Mouse (Mus musculus) left cerebral cortex, adult 8-10 months (tissue): Measurements from ENCODE around the gene Cldn14. TPM values are rescaled to one million over a fixed set of nuclear protein-coding genes. Genes with fewer than 3 reads are reported as not detected.
"Not testable (repeated sequence)": the region's sequence is repeated elsewhere in the genome, so short reads cannot be mapped to it uniquely, and the experiment has no call there.

Experiments used
- DNase-seq, 2 experiments: peaks; one replicate each; pipeline ENCODE4 v3.0.0; 2022; ENCODE audit warnings: low spot score in 2 of 2
- total RNA-seq, 4 experiments: library from RNA; stranded (reverse); gene quantifications; 2 replicates each; pipeline ENCODE4 v1.2.4; 2022

Cldn14 gene
- total RNA-seq, 4 experiments from 2014 or later = 0.59 to 1.5 (median 1.1) TPM

DNA sequence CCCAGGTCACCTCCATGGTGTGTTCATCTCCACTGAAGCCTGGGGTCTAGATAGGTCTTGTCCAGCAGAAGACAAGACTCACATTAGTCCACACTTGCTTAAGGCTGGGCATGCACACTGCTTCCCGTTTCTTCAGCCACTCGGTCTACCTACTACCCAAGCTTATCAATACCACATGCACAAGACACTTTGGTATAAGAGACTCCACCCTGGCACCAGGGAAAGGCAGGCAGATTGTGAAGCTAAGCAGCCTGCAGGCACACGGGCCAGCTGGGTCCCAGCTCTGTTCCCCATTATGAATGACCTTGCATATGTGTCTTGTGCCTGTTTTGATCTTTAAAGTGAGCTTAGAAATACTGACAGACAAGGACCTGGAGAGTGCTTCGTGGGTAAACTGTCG, 719 bp upstream of the Cldn14 start:
- DNase-seq = no peak

- DNase-seq = no peak
Measured at GRCm38 (mm10) chr16:94006706-94007665, 1.7 kb downstream of the Cldn14 start.

DNA sequence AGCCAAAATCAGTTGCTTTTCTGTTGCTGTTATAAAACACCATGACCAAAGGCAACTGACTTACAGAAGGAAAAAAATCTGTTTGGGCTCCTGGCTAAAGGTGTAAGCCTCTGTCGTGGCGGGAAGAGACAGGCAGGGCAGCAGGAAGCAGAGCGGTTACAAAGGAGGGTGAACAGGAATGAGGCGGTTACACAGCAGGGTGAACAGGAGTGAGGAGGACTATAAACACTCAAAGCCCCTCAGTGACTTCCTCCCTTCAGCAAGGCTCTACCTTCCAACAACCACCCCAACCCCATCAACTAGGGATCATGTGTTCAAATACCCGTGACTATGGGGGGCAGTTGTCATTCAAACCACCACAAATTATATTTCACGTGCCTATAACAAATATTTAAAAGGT, 5.2 kb downstream of the Cldn14 start:
- DNase-seq = no peak

DNA sequence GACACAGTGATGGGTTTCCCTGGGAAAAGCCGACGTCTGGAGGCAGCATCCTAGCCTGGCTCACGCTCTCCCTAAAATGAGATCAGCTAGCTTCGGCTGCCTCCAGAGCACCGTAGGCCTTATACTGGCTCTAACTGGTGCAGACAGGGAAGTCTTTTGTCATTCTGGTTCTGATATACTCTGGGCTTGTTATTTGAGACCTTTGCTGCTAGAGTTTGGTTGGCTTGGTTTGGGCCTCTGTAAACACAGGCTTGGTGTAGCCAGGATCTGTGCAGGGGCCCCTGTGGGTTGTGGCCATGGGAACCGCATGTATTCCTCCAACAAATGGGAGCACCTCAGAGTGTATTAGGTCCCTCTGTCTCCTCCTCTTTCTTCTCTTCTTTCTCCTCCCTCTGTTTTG, 7.3 kb downstream of the Cldn14 start:
- no peak for DNase-seq

- DNase-seq = no peak
Measured at GRCm38 (mm10) chr16:93998895-93999294, 9.7 kb downstream of the Cldn14 start.

GRCm38 (mm10) chr16:93983576-93983975, 25.1 kb downstream of the Cldn14 start:
- DNase-seq = peak in 1 of 2 experiments; percentile 74

GRCm38 (mm10) chr16:93982341-93982740, 26.3 kb downstream of the Cldn14 start:
- DNase-seq = no peak

DNA sequence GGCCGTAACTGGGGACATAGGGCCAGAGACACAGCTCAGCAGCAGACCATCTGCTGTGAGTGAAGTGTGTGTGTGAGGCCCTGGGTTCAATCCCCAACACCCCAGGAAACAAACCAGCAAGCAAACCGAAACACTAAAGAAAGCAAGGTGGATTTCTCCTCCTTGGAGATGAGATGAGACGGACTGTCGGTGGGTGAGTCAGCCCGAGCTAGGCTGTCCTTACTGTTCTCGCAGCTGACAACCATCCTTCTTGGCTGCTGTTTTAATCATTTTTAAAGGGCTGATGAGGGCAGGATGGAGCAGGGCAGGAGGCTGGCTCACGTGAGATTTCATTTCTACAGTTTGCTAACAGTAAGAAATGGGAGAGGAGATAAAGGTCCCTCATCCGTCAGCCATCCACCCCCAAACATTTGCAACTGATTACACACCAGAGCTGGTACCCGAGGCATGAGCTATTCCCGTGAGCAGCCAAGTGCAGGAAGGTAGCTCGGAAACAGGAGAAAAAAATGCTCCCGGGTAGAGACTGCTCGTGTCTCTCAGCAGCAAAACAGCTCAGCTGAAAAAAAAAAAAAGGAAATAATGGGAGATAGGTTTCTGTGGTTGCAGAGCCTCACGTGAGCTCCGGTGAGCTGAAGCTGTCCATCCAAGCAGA, 27.3 kb downstream of the Cldn14 start:
- no peak for DNase-seq

- not testable (repeated sequence) for DNase-seq
Measured at GRCm38 (mm10) chr16:93980338-93980737, 28.3 kb downstream of the Cldn14 start.

- DNase-seq = no peak
Measured at GRCm38 (mm10) chr16:93979316-93979715, 29.3 kb downstream of the Cldn14 start.

DNA sequence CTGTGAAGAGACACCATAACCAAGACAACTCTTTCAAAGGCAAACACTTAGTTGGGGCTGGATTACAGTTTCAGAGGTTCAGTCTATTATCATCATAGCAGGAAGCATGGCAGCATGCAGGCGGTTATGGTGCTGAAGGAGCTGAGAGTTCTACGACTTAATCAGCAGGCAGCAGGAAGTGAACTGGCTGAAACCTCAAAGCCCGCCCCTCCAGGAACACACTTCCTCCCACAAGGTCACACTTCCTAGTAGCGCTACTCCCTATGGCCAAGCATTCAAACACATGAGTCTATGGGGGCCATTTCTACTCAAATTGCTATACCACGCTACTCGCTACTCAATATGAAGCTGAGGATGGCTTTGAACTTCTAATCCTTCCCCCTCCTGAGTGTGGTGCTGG, 31.1 kb downstream of the Cldn14 start:
- no peak for DNase-seq

DNA sequence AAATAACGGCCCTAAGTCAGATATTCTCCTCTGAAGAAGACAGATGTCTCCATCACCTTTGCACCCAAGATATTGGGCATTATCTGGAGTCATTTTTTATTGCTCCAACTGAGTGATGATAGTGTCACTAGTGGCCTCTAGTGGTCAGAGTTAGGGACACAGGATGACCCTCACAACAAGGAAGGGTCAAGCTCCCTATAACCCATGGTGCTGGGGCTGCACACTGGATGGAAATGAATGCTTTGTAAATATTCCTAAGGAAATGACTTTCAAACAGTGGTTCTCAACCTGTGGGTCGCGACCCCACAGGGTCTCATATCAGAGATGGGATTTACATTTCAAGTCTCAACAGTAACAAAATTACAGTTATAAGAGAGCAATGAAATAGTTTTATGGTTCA, 31.7 kb downstream of the Cldn14 start:
- no peak for DNase-seq

- no peak for DNase-seq
Measured at GRCm38 (mm10) chr16:93975430-93975829, 33.2 kb downstream of the Cldn14 start.

DNA sequence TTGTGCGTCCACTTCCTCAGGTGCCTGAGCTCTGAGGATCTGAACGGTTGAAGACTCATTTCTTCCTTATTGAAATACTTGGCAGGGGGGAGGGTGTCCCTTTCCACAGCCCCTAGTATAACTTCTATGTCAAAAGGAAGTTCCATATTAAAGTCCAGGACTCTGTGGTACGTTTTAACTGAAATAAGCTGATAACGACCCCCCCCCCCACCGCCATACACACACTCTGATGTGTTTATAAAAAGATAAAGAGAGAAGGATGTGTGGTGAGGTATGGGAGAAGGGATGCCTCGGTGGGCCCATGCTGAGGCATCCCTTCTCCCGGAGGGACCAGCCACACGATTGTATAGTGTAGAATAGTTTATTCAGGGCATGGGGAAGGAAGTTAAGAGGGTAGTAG, 34.4 kb downstream of the Cldn14 start:
- no peak for DNase-seq

- no peak for DNase-seq
Measured at GRCm38 (mm10) chr16:93973554-93973953, 35.1 kb downstream of the Cldn14 start.

DNA sequence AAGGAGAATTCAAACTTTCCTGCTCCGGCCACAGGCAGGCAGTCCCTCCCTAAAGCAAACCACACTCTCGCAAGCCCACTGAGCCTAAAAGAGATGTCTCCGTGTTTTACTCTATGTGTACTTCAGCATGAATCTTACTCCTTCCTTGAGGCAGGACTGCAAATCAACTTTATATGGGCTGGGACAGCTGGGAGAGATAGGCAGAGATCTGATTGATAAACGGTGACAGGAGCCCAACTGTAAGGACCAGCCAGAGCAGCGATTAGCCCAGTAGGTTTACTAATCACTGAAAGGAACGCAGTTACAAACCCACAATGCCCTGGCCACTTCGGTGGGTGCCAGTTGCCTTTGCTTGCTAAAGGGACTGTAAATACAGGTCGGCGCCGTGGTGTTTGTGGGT, 35.5 kb downstream of the Cldn14 start:
- DNase-seq = no peak

DNA sequence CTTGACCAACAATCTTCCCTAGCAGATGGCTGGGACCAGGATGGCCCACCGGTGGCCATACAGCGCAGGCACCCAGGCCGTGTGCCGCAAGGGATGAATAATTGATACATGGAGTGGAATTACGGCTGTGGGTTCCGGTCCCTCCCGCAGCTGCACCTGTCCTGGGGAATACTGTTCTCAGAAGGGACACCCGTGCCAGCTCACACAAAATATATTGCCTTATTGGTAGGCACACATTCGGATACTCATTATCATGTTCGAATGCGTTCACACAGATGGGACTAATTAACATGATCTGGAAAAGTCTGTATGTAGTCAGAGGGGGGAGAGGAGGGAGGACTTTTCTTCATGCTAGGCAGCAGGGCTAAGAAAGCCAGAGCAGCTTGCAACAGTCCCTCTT, 37.6 kb downstream of the Cldn14 start:
- no peak for DNase-seq

DNA sequence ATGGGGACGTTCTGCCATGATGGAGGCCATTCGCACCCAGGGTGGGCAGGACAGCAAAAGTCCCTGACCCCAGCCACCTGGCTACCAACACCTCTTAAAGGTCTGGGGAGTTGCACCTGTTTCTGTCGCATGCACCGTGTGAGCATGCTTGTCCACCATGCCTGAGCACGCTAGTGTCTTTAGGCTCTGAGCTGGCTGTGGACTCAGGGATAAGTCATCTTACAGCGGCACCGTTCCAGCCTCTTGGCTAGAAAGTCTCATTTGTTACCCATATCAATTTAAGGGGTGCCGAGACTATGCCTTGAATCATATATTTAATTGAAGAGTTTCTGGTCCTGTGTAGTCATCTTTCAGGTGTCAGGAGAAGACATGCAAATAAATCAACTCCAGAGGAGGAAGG, 40.7 kb downstream of the Cldn14 start:
- no peak for DNase-seq

DNA sequence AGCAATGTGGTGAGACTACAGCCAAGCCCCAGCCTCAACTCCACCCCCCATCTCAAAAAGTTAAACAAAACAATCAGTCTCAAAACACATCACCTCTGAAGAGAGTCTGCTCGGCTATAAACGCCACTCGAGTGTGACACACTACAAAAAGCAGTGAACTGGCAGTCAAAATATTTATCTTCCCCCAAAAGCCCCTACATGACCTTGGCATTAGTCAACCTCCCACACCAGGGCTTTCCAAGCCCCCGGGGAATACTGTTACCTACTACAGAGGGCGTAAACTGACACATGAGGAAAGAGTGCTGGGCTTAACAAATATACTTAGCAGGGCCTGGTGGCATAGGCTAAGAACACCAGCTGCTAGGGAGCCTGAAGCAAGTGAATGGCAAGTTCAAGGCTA, 46.4 kb downstream of the Cldn14 start:
- DNase-seq = no peak

DNA sequence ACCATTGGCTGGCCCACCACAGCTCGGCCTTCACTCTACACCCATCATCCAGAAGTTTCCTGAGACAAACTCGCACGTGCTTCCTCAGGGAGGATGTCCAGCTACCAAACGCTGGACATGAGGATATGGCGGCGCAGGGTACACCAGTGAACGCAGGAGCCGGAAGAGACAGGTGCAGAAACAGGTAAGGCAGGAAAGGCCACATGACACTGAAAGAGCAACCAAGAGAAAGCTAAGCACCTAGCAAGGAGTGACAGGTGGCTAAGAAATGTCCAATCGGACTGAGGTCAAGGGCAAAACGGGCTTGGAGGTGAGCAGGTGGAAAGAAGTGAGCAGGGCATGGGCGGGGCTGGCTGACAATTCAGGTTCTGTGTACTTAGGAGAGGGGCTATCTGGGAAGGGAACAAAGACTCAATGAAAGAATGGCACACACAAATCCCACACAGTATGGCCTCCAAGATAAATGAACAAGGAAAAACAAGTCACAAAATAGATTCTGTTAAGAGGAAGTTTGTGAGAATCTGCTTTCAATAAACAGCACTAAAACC, 47.5 kb downstream of the Cldn14 start:
- no peak for DNase-seq

- DNase-seq = no peak
Measured at GRCm38 (mm10) chr16:93960495-93960894, 48.1 kb downstream of the Cldn14 start.

DNA sequence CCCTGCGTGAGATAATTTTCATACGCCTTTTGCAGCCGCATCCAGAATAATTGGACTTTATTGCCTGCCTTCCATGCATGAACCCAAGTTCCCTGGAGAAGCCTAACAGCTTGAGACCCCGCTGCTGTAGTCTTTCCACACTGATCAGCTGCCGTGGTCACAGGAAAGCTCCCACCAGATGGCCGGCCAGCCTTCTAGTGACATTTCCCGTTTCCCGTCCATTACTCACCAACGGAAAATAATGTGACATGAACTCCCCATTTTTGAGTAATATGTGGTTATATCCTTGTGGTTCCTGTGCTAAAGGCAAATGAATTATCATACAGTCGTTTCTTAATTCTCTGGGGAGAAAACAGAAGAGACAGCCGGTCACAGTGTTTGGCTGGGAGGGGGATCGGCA, 51.2 kb downstream of the Cldn14 start:
- no peak for DNase-seq
